Mouse (Mus musculus) testis, postnatal 10 days (tissue): ENCODE measurements around the gene Olfr667.
"Not testable (repeated sequence)": the region's sequence is repeated elsewhere in the genome, so short reads cannot be mapped to it uniquely, and the experiment has no call there.

ENCODE experiments used
- DNase-seq: peaks from one replicate; pipeline ENCODE4 v3.0.0; 2021; ENCODE audit warnings: low spot score

The Olfr667 gene

GRCm38 (mm10) chr7:104921382-104921781 is at the start of gene Olfr667:
Gene Olfr667, minus strand, starts transcription at chr7:104921482.
- no peak for DNase-seq

- DNase-seq, result no peak
These were observed 41.2 kb upstream of the Olfr667 start, which contains the start of gene Olfr670 for GRCm38 (mm10) chr7:104962520-104962919. Gene Olfr670, minus strand, starts transcription at chr7:104962620.

- DNase-seq, result not testable (repeated sequence)
These were observed 29.0 kb upstream of the Olfr667 start for GRCm38 (mm10) chr7:104950234-104950633.

- DNase-seq, result no peak
These were observed 12.7 kb upstream of the Olfr667 start, which contains the start of gene Olfr669 for GRCm38 (mm10) chr7:104933940-104934339. Gene Olfr669, plus strand, starts transcription at chr7:104934240.

GRCm38 (mm10) chr7:104927957-104928356 is 6.7 kb upstream of the Olfr667 start, which contains the start of gene Olfr668:
Gene Olfr668, minus strand, starts transcription at chr7:104928057.
- DNase-seq, result no peak

GRCm38 (mm10) chr7:104895852-104896251 is 25.4 kb downstream of the Olfr667 start, which contains the start of gene Olfr666:
Gene Olfr666, minus strand, starts transcription at chr7:104895952.
- DNase-seq, result no peak

GRCm38 (mm10) chr7:104877731-104878130 is 43.6 kb downstream of the Olfr667 start, which contains the start of gene Olfr665:
Gene Olfr665, plus strand, starts transcription at chr7:104878031.
- DNase-seq, result no peak
